15 mouse cellular contexts compared by ENCODE assay signal in the genomic region with DNA sequence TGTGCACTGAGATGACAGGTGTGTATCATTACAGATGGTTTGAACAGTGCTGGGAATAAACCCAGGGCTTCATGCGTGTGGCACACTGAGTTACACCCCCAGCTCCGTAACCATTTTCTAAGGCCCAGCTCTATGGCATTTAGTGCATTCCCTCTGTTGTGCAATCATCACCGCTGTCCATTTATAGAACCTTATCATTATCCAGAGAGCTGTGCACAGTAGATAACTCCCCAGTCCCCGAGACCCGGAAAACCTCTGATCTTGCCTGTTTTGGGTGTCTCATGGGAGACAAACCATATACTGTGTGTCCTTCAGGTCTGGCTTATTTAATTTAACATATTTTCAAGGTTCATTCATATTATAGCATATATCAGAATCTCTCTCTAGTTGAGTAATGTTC. TPM values are rescaled to one million over a fixed set of nuclear protein-coding genes. Genes with fewer than 3 reads are reported as not detected.
DNase-seq lines count a peak whose midpoint lies in the region; ATAC-seq and TF ChIP-seq lines count a peak whose summit lies in the region.
"Had no signal": no experiment of that assay in that cellular context is flagged by ENCODE, and none has a peak within 500 bp of the region (broad histone marks: within the 10 kb centered on the region; RNA-seq: fewer than 3 reads in every experiment).

No protein-coding gene starts in this region.

- DNase-seq in heart, postnatal 25 days (ENCODE audit: low spot score): no peak
- no peak for DNase-seq in midbrain, embryonic 11.5 days (ENCODE audit: low spot score, missing footprints)
- peak; percentile 27 for DNase-seq in liver
- DNase-seq in adrenal gland, postnatal 25 days: no peak
- DNase-seq: cerebellum, adult 11 months; kidney, adult 8-10 months; right cerebral cortex, postnatal 25 days had no signal

- H3K4me1 ChIP-seq in heart, embryonic 14.5 days (ENCODE audit: control insufficient read depth in 2 of 2, insufficient read depth in 2 of 2, low read length in 2 of 2): peaks cover 52 to 59% of the 10 kb centered on the region in 2 experiments
- H3K4me1 ChIP-seq in midbrain, embryonic 13.5 days (replicated peaks): peaks cover 67% of the 10 kb centered on the region
- peaks cover 42% of the 10 kb centered on the region for H3K4me1 ChIP-seq in midbrain, embryonic 11.5 days (ENCODE audit: control insufficient read depth, insufficient read depth, low read length)

- ATAC-seq in heart, embryonic 14.5 days (ENCODE audit: insufficient number of reproducible peaks, insufficient read depth, low FRiP score, low read depth): no peak
- ATAC-seq in midbrain, embryonic 13.5 days: no peak
- ATAC-seq in midbrain, embryonic 11.5 days (ENCODE audit: low FRiP score): no peak
- ATAC-seq in erythroblast, adult 5-6 weeks (replicated peaks; ENCODE audit: low FRiP score, poor library complexity, severe bottlenecking): no peak
- ATAC-seq: CD4-positive, CD25-positive, alpha-beta regulatory T cell, adult 4 months; forebrain, embryonic 15.5 days had no signal

- no peaks in the 10 kb centered on the region for H3K36me3 ChIP-seq in heart, embryonic 14.5 days (ENCODE audit: control insufficient read depth, insufficient read depth, low read length)
- no peaks in the 10 kb centered on the region for H3K36me3 ChIP-seq in midbrain, embryonic 13.5 days
- H3K36me3 ChIP-seq in midbrain, embryonic 11.5 days (ENCODE audit: control insufficient read depth, insufficient read depth, low read length): no peaks in the 10 kb centered on the region; the same call in 1 of the 2 replicates
- no peaks in the 10 kb centered on the region for H3K36me3 ChIP-seq in myocyte (ENCODE audit: control insufficient read depth, insufficient read depth)
- H3K36me3 ChIP-seq: embryonic facial prominence, embryonic 15.5 days had no signal

- H3K27me3 ChIP-seq in heart, embryonic 14.5 days (ENCODE audit: control insufficient read depth, insufficient read depth, low read length): no peaks in the 10 kb centered on the region
- no peaks in the 10 kb centered on the region for H3K27me3 ChIP-seq in midbrain, embryonic 13.5 days
- no peaks in the 10 kb centered on the region for H3K27me3 ChIP-seq in midbrain, embryonic 11.5 days (ENCODE audit: control insufficient read depth, insufficient read depth, low read length)
- no peaks in the 10 kb centered on the region for H3K27me3 ChIP-seq in myocyte (ENCODE audit: control insufficient read depth, insufficient read depth, insufficient read length)
- H3K27me3 ChIP-seq: embryonic facial prominence, embryonic 15.5 days; forebrain, embryonic 15.5 days; limb, embryonic 13.5 days had no signal

- 13% methylated on average over 5 of the region's 5 CpGs for WGBS in heart, embryonic 14.5 days
- 93% methylated on average over 5 of the region's 5 CpGs for WGBS in midbrain, embryonic 13.5 days
- WGBS in midbrain, embryonic 11.5 days: 91% methylated on average over 5 of the region's 5 CpGs

- H3ac ChIP-seq in myocyte (ENCODE audit: control insufficient read depth, insufficient read length): no peak overlapping the region

- intact Hi-C loops in heart, postnatal 25 days (cut with DNase I): no loop called here

- H3K79me2 ChIP-seq in myocyte (ENCODE audit: control insufficient read depth, insufficient read depth): no peaks in the 10 kb centered on the region

- no peak overlapping the region for H3K4me3 ChIP-seq in heart, embryonic 14.5 days (ENCODE audit: control insufficient read depth in 1 of 2, insufficient read depth in 1 of 2, low read depth in 1 of 2, low read length in 2 of 2)
- no peak overlapping the region for H3K4me3 ChIP-seq in midbrain, embryonic 13.5 days (replicated peaks)
- no peak overlapping the region for H3K4me3 ChIP-seq in midbrain, embryonic 11.5 days (ENCODE audit: low read depth, low read length)
- H3K4me3 ChIP-seq in myocyte: no peak overlapping the region
- H3K4me3 ChIP-seq: embryonic facial prominence, embryonic 15.5 days; forebrain, embryonic 15.5 days; limb, embryonic 13.5 days had no signal

- H3K4me2 ChIP-seq in heart, embryonic 14.5 days (ENCODE audit: low read length): peak overlapping the region; percentile 31; the same call in 1 of the 2 replicates
- no peak overlapping the region for H3K4me2 ChIP-seq in midbrain, embryonic 13.5 days (replicated peaks)
- H3K4me2 ChIP-seq in midbrain, embryonic 11.5 days: no peak overlapping the region
- H3K4me2 ChIP-seq in myocyte (ENCODE audit: low read depth): no peak overlapping the region
- H3K4me2 ChIP-seq: embryonic facial prominence, embryonic 15.5 days; forebrain, embryonic 15.5 days had no signal

- TF ChIP-seq POLR2A in myocyte (IDR thresholded peaks at IDR 0.05; ENCODE audit: insufficient read length, low read depth): no peak

- H3K27ac ChIP-seq in heart, embryonic 14.5 days (replicated peaks in 1 of 2; ENCODE audit: control insufficient read depth in 1 of 2, insufficient read depth in 1 of 2, low read depth in 2 of 2, low read length in 2 of 2): peak overlapping the region in 1 of 2 experiments; percentile 91; a peak in 2 of 4 replicates
- 0 out of 2 replicates have a peak overlapping the region, but pooled peaks have one; percentile 32 for H3K27ac ChIP-seq in midbrain, embryonic 13.5 days
- H3K27ac ChIP-seq in midbrain, embryonic 11.5 days (ENCODE audit: low read depth, low read length): no peak overlapping the region
- H3K27ac ChIP-seq: forebrain, embryonic 15.5 days had no signal

- H3K9me3 ChIP-seq in heart, embryonic 14.5 days (ENCODE audit: control insufficient read depth, low read length): 0 out of 2 replicates have a peak, but pooled peaks cover 3% of the 10 kb centered on the region
- no peaks in the 10 kb centered on the region for H3K9me3 ChIP-seq in midbrain, embryonic 13.5 days
- H3K9me3 ChIP-seq in midbrain, embryonic 11.5 days (ENCODE audit: control insufficient read depth, low read length): no peaks in the 10 kb centered on the region
- H3K9me3 ChIP-seq: embryonic facial prominence, embryonic 15.5 days; forebrain, embryonic 15.5 days had no signal

- no peak overlapping the region for H3K9ac ChIP-seq in heart, embryonic 14.5 days (ENCODE audit: low read length)
- H3K9ac ChIP-seq in midbrain, embryonic 13.5 days (replicated peaks): no peak overlapping the region
- no peak overlapping the region for H3K9ac ChIP-seq in midbrain, embryonic 11.5 days (ENCODE audit: low read length)
- H3K9ac ChIP-seq: embryonic facial prominence, embryonic 15.5 days; forebrain, embryonic 15.5 days; limb, embryonic 13.5 days had no signal

TF ChIP-seq in myocyte, 11 proteins besides CTCF, POLR2A, EP300 and RAD21:
- TF ChIP-seq MYOD1 (IDR thresholded peaks at IDR 0.05; ENCODE audit: control insufficient read depth in 1 of 3, insufficient read length in 2 of 3, low read depth in 2 of 3) (no peak), POLR2AphosphoS2 (IDR thresholded peaks at IDR 0.05; ENCODE audit: insufficient read length, low read depth) (no peak), CEBPB (IDR thresholded peaks at IDR 0.05; ENCODE audit: insufficient read depth, poor library complexity, severe bottlenecking) (peak; percentile 51; the same call in 1 of the 2 replicates)

RNA-seq across cellular contexts. Expression of a gene that starts 49.5 kb away (rescaled TPM):
- polyA plus RNA-seq in heart, embryonic 14.5 days (2014; fragmentation: Nextera tagmentation; extraction: Ambion mirVana): 14.3 and 17.0 TPM in 2 replicates
- total RNA-seq in heart, postnatal 25 days (2021): 10 to 100 TPM; 50.4 to 55.1 TPM
- 40.6 and 46.1 TPM in 2 replicates for polyA plus RNA-seq in midbrain, embryonic 13.5 days (2015; fragmentation: Nextera tagmentation; extraction: Ambion mirVana)
- polyA plus RNA-seq in midbrain, embryonic 11.5 days (2014; fragmentation: Nextera tagmentation; extraction: Ambion mirVana): 16.5 and 17.0 TPM in 2 replicates
- polyA plus RNA-seq in myocyte (2012; fragmentation: generic; extraction: Trizol): 40.8 TPM
- 50.7 and 68.6 TPM in 2 replicates for total RNA-seq in adrenal gland, postnatal 25 days (2021)
- 2.7 TPM in 1 of 2 replicates, not detected in the other for total RNA-seq in erythroblast, adult 5-6 weeks (2015; ENCODE audit: low replicate concordance)
- 0.98 TPM in 1 of 2 replicates, not detected in the other for total RNA-seq in erythroblast, adult 5-6 weeks (2017; ENCODE audit: low replicate concordance)

RNA-seq across cellular contexts. Expression of a gene that starts 56.8 kb away (rescaled TPM):
- polyA plus RNA-seq in heart, embryonic 14.5 days (2014; fragmentation: Nextera tagmentation; extraction: Ambion mirVana): 95.0 and 97.4 TPM in 2 replicates
- total RNA-seq in heart, postnatal 25 days (2021): 100 to 1,000 TPM; 301 to 306 TPM
- polyA plus RNA-seq in midbrain, embryonic 13.5 days (2015; fragmentation: Nextera tagmentation; extraction: Ambion mirVana): 68.6 and 69.8 TPM in 2 replicates
- polyA plus RNA-seq in midbrain, embryonic 11.5 days (2014; fragmentation: Nextera tagmentation; extraction: Ambion mirVana): 88.8 TPM in 2 replicates
- 319 TPM for polyA plus RNA-seq in myocyte (2012; fragmentation: generic; extraction: Trizol)
- 133 and 199 TPM in 2 replicates for total RNA-seq in adrenal gland, postnatal 25 days (2021)
- 16.9 and 19.2 TPM in 2 replicates for total RNA-seq in erythroblast, adult 5-6 weeks (2015; ENCODE audit: low replicate concordance)
- total RNA-seq in erythroblast, adult 5-6 weeks (2017; ENCODE audit: low replicate concordance): 10.1 and 51.3 TPM in 2 replicates
